Mouse (Mus musculus): ENCODE data around the gene Gm20883.
"Not testable (repeated sequence)": the region's sequence is repeated elsewhere in the genome, so short reads cannot be mapped to it uniquely, and the experiment has no call there.

The Gm20883 gene

DNA sequence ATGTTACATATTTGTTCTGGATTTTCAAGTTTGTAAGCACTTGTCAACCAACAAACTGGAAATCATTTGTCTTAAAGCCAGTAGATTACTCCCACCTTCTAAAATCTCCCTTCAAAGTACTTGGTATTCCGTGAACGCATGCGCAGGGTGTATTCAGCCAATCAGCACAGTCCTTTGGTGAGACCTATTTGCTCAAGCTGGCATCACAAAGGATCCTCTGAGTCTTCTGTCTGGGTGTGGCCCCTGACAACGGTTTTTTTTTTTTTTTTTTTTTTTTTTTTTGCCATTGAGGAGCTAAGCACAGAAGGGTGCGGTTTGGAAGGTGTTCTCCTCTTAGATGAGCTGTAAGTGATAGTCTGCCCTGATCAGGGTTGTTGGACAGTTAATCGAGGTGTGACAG is at the start of gene Gm20883:
Gene Gm20883, plus strand, starts transcription at position 301 of the 400 bp plus-strand sequence.
- not testable (repeated sequence) for DNase-seq (ENCODE audit: low spot score)

All from ovary, postnatal 36 days (tissue).